Comparison of ENCODE assay signal across 8 mouse cellular contexts in genomic region chr10:26564462-26564861, GRCm38 (mm10).
A peak's percentile ranks its signal among the peaks of the same experiment; 100 is the strongest.
DNase-seq lines count a peak whose midpoint lies in the region; ATAC-seq lines count a peak whose summit lies in the region.

No protein-coding gene starts in this region.

- no peaks in the 10 kb centered on the region for H3K9me3 ChIP-seq in liver, embryonic 13.5 days (replicated peaks)
- H3K9me3 ChIP-seq in liver, embryonic 11.5 days (ENCODE audit: control insufficient read depth, low read length) = no peaks in the 10 kb centered on the region

- peak; percentile 31; the same call in 1 of the 2 replicates for ATAC-seq in liver, embryonic 13.5 days (ENCODE audit: low read depth)
- no peak; the same call in 1 of the 2 replicates for ATAC-seq in liver, embryonic 11.5 days (replicated peaks; ENCODE audit: low FRiP score)
- no peak for ATAC-seq in erythroid progenitor cell, adult 5-6 weeks (replicated peaks; ENCODE audit: low FRiP score, poor library complexity, severe bottlenecking)

- no peak overlapping the region for H3K27ac ChIP-seq in liver, embryonic 13.5 days
- no peak overlapping the region for H3K27ac ChIP-seq in liver, embryonic 11.5 days (ENCODE audit: low read depth, low read length)

- H3K27me3 ChIP-seq in liver, embryonic 13.5 days = no peaks in the 10 kb centered on the region
- no peaks in the 10 kb centered on the region for H3K27me3 ChIP-seq in liver, embryonic 11.5 days (replicated peaks; ENCODE audit: control insufficient read depth, insufficient read depth, low read length)

- no peak overlapping the region for H3K4me2 ChIP-seq in liver, embryonic 13.5 days
- H3K4me2 ChIP-seq in liver, embryonic 11.5 days = no peak overlapping the region

- no peaks in the 10 kb centered on the region for H3K4me1 ChIP-seq in liver, embryonic 13.5 days (replicated peaks)
- no peaks in the 10 kb centered on the region for H3K4me1 ChIP-seq in liver, embryonic 11.5 days (replicated peaks; ENCODE audit: control insufficient read depth, insufficient read depth, low read length)

- no peak for DNase-seq in liver, embryonic 13.5 days
- no peak for DNase-seq in liver, embryonic 11.5 days (ENCODE audit: low spot score)
- peak; percentile 6 for DNase-seq in c-Kit-positive CD71-positive TER-119-negative erythroid progenitor cells, embryonic 14.5 days (ENCODE audit: low read depth)
- peak; percentile 55 for DNase-seq in gastrocnemius, postnatal 10 days
- DNase-seq in layer of hippocampus, adult 8-10 months (ENCODE audit: low spot score in 2 of 2) = peak; percentile 3 to 39
- DNase-seq in lung, postnatal 36 days = peak; percentile 58
- DNase-seq in right cerebral cortex, postnatal 36 days (ENCODE audit: low spot score in 2 of 2) = peak; percentile 20 to 39

- H3K9ac ChIP-seq in liver, embryonic 13.5 days = no peak overlapping the region
- no peak overlapping the region for H3K9ac ChIP-seq in liver, embryonic 11.5 days (ENCODE audit: low read depth, low read length)

- WGBS in liver, embryonic 13.5 days (ENCODE audit: insufficient replicate concordance) = 35% methylated on average over 11 of the region's 11 CpGs
- WGBS in liver, embryonic 11.5 days = 66% methylated on average over 11 of the region's 11 CpGs

- H3K36me3 ChIP-seq in liver, embryonic 13.5 days = no peaks in the 10 kb centered on the region
- no peaks in the 10 kb centered on the region for H3K36me3 ChIP-seq in liver, embryonic 11.5 days (ENCODE audit: control insufficient read depth, insufficient read depth, low read length)

- no peak overlapping the region for H3K4me3 ChIP-seq in liver, embryonic 13.5 days (replicated peaks)
- no peak overlapping the region for H3K4me3 ChIP-seq in liver, embryonic 11.5 days (ENCODE audit: low read depth, low read length)

Comparison
In these comparisons a context has a peak if more than half of its experiments do, and no peak if none do; other contexts are left out.
1. DNase-seq: peak in c-Kit-positive CD71-positive TER-119-negative erythroid progenitor cells, embryonic 14.5 days (single experiment), gastrocnemius, postnatal 10 days (single experiment), layer of hippocampus, adult 8-10 months (2 of 2), lung, postnatal 36 days (single experiment) and right cerebral cortex, postnatal 36 days (2 of 2); none in liver, embryonic 13.5 days (single experiment) and liver, embryonic 11.5 days (single experiment).